Mouse (Mus musculus) thymus, adult 2 months (tissue): ENCODE results near the gene BC048403.

Experiments
- CTCF ChIP-seq: fragments of 200-500 bp; IDR thresholded peaks from 2 replicates; pipeline ENCODE4 v1.5.1; 2012; ENCODE audit warnings: mild to moderate bottlenecking, control low read depth, low read length, moderate library complexity, borderline replicate concordance; ENCODE audit not compliant: control insufficient read depth, poor library complexity, insufficient read depth; ENCODE audit errors: extremely low read depth
- POLR2A ChIP-seq: fragments of 200-500 bp; IDR thresholded peaks from 2 replicates; pipeline ENCODE4 v1.6.1; 2012; ENCODE audit warnings: mild to moderate bottlenecking, low read length, control low read depth, moderate library complexity; ENCODE audit not compliant: control insufficient read depth, poor library complexity, insufficient read depth; ENCODE audit errors: extremely low read depth

GRCm38 (mm10) chr10:121769711-121770110 lies 30.0 kb downstream of the BC048403 start:
- no peak for TF ChIP-seq CTCF
- TF ChIP-seq POLR2A: no peak
